Mouse (Mus musculus) heart, adult 9 months (tissue): Measurements from ENCODE around the gene Etv2.

Experiments used
- DNase-seq, 2 experiments: peaks; one replicate each; pipeline ENCODE4 v3.0.0; 2022; ENCODE audit warnings: low spot score in 2 of 2

Gene Etv2

DNA sequence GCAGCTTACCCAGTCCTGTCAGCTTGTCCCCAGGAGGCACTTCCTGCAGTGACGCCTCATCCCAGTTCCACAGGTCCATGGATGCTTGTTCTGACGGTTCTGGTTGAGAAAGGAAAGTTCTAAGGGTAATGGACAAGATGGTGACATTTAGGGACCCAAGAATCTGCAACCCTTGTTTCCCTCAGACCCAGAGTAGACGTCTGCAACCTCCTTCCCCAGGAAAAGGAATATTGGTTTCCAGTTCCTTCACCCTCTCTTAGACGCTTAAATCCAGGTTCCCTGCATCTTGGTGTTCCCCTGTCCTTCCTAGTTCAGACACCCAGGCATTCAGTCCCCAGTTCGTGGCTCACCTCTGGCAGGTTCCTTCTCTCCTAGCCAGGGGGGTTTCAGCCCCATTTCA lies at the start of gene Etv2:
Gene Etv2, minus strand, starts transcription at position 101 of the 400 bp plus-strand sequence.
- DNase-seq, result no peak

DNA sequence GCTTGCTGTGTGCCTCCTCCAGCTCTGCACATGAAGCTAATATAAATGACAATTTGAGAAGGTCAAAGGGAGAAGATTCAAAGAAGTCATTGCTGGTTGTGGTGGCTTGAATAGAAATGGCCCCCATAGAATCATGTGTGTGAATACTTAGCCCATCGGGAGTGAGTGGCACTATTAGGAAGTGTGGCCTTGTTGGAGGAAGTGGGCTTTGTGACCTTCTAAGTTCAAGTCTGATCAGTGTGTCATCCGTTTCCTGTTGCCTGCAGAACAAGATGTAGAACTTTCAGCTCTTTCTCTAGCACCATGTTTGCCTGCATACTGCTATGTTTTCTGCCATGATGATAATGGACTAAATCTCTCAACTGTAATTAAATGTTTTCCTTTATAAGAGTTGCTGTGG lies 47.8 kb upstream of the Etv2 start:
- no peak for DNase-seq

DNA sequence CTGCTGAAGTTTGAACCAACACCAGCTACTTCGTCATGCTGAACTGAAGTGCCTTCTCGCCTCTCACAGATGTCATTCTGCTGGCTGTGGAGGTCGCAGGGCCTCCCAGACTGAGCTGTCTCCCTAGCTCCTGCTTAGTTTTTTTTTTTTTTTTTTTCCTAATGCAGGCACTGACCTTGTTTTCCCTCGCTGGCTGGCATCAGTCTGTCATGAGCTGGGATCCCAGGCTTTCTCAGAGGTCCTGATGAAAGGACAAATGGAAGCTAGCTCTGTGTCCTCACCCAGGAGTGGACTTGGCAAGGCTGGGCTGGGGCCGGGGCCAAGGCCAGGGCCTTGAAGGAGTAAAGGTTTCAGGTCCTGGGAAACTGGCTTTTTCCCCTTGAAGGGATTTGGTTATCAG lies 46.2 kb upstream of the Etv2 start:
- peak; percentile 47 for DNase-seq

- peak; percentile 30 to 71 for DNase-seq
Observed at GRCm38 (mm10) chr7:30678263-30678975, 42.8 kb upstream of the Etv2 start.

DNA sequence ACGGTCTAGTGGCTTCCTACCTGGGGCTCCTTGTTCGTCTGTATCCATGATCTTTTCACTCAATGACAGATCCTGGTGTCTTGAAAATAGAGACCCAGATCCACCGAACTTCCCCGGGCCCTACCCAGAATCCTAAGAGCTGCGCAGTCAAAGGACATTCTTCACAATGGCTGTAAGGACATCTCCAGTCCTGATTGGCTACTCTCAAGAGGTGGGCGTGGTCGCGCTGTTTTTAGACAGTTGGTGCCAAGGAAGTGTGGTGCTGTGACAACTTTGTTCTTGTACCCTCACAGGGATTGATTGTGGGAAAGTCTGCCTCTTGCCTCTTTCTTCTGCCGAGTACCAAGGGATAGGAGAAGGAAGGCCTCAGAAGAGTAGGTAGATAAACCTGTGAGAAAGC lies 35.8 kb upstream of the Etv2 start, which contains the start of gene Pmis2:
Gene Pmis2, minus strand, starts transcription at position 126 of the 400 bp plus-strand sequence.
- no peak for DNase-seq

DNA sequence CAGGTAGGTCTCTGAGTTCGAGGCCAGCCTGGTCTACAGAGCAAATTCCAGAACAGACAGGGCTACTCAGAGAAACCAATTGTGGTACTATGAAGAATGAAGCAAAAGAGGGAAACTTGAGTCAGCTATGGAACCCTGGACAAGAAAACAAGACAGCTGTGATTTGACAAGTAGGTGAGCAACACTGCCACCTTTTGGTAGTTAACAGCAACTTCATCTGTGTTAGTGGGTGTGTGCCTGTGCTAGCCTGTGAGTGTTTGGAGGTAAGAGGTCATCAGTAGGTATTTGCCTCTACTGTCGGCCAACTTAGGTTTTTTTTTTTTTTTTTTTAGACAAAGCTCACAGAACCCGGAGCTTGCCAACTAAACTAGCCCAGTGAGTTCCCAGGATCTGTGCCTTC lies 33.6 kb upstream of the Etv2 start:
- DNase-seq, result no peak

- no peak for DNase-seq
Observed at GRCm38 (mm10) chr7:30665321-30665720, 29.7 kb upstream of the Etv2 start.

GRCm38 (mm10) chr7:30664529-30665200 lies 29.0 kb upstream of the Etv2 start, which contains the start of gene Haus5:
TSS of gene Haus5 (minus strand) at chr7:30664994.
- DNase-seq, result peak; percentile 78 to 87

DNA sequence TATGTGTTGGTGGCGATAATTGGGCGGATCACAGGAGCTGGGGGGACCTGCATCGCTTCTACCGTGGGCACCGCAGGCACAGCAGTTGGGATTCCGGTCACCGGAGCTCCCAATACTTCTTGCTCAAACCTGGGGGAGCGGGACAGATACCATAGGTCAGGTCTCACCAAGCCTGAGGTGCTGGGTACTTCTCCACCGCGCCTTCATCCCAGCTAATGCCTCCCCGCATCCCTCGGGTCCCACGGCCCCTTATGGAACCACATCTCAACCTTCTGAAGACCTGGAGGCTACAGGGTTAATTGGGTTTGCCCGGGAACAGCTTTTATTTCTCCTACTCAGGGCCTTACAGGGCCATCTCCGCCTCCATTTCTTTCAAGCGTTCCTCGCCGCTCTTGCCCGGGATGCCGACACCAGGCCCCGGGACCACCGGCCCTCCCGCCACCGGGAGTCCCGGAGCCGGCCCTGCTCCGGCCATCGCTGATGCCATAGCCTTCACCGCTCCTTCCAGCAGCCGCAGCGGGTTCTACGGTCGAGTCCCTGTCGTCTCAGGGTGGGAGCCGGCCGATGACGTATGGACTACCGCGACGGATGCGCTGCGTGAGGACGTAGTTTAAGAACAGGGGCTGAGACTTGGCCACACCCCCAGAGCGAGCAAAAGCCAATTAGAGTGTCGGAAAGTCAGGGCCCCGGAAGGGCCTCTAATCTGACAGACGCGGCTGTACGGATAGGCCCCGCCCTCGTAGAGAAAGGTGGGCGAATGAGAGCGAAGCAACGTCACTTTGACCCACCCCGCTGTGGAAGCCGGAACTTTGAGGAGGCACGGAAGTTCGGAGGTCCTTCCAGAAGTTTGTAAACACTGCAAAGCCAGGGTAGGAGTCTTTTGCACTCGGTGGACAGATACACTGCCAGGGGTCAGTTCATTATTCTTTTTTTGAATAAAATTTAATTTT lies 14.2 kb upstream of the Etv2 start, which contains the start of gene Rbm42:
Gene Rbm42, minus strand, starts transcription at position 727 of the 950 bp plus-strand sequence.
- peak; percentile 99 for DNase-seq

GRCm38 (mm10) chr7:30639083-30639482 lies 3.4 kb upstream of the Etv2 start:
- no peak for DNase-seq

DNA sequence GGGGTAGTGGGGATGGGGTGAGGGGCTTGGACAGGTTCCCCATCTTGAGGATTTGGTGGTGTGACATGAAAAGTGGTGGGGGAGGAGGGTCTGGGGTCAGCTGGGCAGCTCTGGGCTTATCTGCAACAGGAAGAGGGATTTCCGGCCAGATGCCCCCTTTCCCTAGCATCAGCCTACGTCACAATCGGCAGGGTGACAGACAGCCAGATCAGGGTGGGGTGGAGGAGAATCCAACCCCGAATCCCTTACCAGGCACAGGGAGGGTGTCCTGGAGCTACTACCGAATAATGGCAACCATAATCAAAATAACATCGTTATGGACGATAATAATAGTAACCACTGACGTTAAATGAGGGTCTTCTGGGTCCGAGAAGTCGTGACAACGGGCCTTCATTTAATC lies 743 bp upstream of the Etv2 start:
- no peak for DNase-seq

DNA sequence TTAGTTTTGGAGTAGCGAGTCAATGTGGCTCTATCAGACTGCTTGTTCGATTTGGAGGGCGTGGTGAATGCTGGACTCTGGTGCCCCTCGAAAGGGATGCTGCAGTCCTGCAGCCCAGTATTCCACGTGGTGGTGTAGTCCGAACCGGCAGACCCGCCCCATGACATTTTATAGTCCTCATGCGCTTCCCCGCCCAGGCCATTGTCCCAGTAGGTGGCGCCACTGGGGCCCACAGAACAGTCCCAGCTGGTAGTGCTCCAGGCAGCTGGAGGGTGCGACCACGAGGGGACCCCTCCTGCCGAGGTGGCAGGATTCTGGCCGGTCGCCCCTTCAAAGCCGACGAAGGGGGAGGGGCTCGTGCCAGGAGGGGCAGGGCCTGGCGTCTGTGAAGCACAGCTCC lies 1.0 kb downstream of the Etv2 start:
- DNase-seq, result no peak

GRCm38 (mm10) chr7:30633762-30634412 lies 1.8 kb downstream of the Etv2 start:
- DNase-seq, result no peak

DNA sequence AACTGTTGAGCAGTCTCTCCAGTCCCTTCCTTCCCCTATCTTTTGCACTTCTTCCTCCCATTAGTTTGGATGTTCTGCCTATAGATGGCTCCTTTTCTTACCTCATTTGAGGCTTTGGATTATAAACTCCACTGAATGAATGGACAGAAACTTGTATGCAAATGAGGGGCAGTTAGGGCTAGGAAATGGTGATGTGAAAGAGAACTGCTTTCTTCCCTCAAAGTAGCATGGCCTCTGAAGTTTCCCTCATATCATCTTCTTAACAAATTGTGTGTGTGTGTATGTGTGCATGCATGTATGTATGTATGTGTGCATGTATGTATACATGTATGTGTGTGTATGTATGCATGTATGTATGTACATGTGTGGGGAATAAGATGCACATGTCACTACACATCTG lies 6.6 kb downstream of the Etv2 start:
- DNase-seq, result no peak

DNA sequence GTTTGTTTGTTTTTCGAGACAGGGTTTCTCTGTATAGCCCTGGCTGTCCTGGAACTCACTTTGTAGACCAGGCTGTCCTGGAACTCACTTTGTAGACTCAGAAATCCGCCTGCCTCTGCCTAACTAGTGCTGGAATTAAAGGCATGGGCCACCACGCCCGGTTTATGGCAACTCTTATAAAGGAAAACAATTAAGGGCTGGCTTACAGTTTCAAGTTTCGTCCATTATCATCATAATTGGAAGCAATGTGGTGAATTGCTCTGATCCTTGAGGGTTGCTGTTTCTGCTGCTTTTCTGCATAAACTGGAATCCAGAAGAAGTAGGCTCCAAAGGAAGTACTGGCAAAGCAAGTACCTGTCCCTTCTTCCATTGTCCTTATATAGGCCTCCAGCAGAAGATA lies 9.0 kb downstream of the Etv2 start:
- DNase-seq, result no peak

DNA sequence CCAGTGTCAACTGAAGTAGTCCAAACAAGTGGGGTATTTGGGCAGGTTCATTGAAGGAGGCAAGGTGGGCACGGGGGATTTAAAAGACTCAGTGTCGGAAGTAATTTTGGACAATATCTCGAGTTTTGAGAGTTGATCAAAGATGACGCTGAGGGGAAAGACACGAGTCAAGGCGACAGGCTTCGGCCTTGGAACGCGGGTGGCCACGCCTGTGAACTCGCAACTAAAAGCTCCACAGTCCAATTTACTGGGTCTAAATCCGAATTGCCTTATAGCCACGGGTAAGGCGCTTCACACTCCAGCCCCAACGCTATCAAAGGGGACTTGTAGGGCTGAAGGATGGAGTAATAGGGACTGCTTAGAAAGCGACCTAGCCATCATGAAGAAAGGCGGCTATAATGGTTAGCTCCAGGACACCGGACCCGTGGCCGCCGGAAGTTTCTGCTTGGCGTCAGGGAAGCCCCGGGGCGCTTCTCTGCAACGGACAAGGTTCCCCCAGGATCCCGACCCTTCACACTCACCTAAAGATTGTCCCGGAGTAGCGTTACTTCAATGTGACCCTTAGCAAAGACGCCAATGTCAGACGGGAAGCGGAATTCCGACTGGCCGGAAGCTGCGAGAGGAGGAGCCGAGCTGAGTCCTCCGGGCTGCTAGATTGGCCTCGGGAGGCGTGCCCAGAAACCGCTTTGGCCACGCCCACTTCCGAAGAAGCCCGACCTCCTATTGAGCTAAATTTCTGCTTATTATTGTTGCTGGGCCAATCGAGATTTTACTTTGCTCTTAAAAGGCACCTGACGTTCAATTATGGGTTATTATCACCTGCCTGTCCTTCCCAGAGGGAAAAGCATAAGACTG lies 9.9 kb downstream of the Etv2 start, which contains the start of gene Cox6b1:
Gene Cox6b1, minus strand, starts transcription at position 622 of the 855 bp plus-strand sequence.
- peak; percentile 85 to 89 for DNase-seq

DNA sequence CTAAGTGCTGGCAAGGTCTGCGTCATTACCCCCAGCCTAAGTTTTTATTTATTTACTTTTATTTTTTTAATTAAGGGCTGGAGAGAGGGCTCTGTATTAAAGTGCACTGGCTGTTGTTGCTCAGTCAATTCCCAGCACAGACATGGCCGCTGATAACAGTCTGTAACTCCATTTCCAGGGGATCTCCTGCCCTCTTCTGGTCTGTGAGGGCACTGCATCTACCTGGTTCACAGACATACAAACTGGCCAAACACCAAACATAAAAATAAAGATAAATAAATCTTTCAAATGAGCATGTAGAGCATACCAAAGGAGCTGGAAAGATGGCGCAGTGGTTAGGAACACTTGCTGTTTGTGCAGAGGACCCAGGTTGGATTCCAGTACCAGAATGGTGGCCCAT lies 16.4 kb downstream of the Etv2 start:
- DNase-seq, result no peak

DNA sequence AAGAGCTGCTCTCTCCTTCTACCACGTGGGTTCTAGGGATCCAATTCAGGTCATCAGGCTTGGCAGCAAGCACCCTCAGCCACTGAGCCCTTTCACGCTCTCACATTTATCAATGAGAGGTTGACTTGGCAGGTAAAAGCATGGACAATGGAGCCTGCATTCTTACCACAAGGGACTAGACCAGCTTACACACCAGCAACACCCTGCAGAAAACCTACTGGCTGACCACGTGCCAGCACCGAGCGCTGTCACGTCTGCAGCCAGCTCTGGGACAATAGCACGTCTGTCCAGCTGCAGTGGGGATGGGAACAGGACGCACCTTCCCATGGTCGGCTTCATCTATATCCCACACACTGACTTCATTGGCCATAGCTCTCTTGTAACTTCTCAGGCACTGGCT lies 17.0 kb downstream of the Etv2 start:
- DNase-seq, result peak in 1 of 2 experiments; percentile 47

DNA sequence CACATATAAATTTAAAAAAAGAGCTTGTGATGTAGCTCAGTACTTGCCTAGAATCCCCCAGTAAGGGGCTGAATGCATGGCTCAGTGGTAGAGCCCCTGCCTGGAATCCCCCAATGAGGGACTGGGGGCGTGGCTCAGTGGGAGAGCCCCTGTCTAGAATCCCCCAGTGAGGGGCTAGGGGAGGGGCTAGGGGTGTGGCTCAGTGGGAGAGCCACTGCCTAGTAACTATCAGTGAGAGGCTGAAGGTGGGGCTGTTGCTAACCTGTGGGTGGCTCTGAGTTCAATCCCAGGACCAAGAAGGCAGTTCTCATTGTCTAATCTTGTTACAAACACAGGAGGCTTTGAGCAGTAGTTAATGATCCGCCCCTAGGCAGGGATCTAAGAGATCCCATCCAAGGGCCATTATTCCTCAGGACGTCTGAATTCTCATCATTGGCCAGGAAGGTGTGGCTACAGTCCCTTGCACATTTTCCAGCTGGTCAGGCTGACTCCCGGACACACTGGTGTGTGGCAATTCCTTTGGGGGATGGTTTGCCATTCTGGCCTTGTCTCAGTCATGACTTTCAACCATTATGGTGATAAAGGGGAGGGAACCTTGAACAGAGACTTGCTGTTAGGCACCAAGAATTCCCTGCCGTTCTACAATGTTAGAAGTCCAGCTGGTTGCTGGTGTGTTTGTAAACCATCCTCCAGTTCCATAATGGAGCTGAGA lies 20.4 kb downstream of the Etv2 start:
- DNase-seq, result no peak

DNA sequence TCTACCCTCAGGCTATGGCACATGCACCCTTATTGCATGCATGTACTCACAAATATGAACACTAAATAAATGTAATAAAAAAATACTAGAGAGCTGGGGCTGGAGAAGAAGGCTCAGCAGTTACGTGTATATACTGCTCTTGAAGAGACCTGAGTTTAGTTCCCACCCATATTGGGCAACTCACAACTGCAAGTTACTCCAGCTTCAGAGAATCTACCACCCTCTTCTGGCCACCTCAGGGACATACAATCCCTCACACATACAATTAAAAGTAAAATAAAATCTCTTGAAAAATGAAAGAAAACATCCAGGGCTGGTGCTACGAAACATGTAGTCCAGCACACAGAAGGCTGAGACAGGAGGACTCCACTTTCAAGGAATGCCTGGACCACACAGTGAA lies 21.2 kb downstream of the Etv2 start:
- no peak for DNase-seq
